Mouse (Mus musculus): Measurements from ENCODE around the gene Furin. TPM values are rescaled to one million over a fixed set of nuclear protein-coding genes. Genes with fewer than 3 reads are reported as not detected.

Gene Furin
- polyA plus RNA-seq (2012; rRNA removed; ENCODE audit: low replicate concordance), result 90.7 and 95.4 TPM in 2 replicates

DNA sequence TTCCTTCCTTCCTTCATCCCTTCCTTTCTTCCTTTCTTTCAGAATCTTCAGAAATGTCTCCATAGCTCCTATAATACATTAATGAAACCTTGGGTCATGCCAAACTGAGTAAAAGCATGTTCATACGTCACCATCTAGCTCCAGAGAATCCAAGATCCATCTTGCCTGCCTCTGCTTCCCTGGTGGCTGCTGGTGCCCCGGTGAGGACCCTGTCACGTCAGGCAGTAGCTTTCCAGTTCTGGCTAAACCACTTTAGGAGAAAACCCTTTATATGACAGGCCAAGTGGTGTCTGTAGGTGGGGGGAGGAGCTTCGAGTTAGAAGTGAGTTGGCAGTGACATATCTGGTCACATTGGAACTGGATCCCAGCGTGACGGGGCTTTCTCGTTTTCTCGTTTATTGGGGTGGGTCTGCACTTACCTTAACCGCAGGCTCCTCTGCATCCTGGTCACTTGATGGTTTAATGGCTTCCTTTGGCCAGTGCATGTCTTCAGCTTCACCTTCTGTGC is at the start of gene Furin:
Gene Furin, minus strand, starts transcription at position 249 of the 508 bp plus-strand sequence.

GRCm38 (mm10) chr7:80387633-80388543 is 17.3 kb downstream of the Furin start, which contains the start of gene Fes:
Gene Fes, minus strand, starts transcription at chr7:80387946.

DNA sequence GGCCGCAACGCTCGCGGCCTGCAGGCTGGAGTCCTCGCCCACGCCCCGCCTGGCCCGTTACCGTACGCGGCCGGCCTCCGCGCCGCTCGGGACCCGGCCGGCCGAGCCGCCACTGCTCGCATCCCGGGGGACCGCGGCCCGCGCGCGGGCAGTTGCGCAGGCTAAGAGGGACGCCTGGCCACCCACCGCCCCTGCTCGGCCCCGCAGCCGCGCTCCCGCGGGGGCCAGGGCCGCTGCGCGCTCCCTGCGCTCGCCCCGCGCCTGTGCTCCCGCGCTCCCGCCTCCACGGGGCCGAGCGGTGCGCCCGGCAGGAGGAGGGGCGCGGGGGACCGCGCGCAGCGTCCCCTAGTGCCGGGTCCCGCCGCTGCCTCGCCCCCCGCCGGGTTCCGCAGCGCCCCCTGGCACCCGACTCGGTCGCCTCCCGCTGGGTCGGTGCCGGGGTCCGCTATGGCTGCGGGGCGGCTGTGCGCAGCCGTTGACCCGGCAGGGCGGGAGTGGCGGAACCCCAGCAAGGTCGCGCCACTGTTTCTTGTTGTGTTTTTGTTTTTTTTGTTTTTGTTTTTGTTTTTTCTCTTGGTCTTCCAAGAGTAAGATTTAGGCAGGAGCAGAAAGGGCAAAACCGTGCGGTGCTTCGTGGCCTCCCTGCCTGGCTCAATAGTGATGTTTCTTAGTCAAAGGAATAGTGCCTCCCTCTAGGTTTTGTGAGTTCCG is 34.0 kb downstream of the Furin start, which contains the start of gene Man2a2:
Gene Man2a2, minus strand, starts transcription at position 335 of the 711 bp plus-strand sequence.

DNA sequence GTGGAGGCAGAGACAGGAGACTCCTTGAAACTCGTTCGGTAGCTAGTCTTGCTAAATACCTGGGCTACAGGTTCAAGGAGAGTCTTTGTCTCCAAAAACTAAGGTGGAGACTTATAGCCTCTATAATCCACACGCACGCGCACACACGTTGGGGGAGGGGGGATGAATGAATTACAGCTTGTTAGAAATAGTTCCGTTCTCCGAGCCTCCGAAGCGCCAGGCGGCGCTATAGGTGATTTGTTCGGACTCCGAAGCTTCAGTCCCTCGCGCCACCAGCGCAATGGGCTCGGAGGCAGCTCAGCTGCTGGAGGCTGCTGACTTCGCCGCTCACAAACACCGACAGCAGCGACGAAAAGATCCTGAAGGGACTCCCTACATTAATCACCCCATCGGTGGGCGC is 62.4 kb downstream of the Furin start, which contains the start of gene Hddc3:
Gene Hddc3, plus strand, starts transcription at position 247 of the 400 bp plus-strand sequence.

GRCm38 (mm10) chr7:80340793-80341192 is 64.4 kb downstream of the Furin start, which contains the start of gene Unc45a:
Gene Unc45a, minus strand, starts transcription at chr7:80341005.

Other genes starting within 250 kb of the Furin start
- gene Sema4b, start 218.6 kb downstream of the Furin start, polyA plus RNA-seq (2012; rRNA removed; ENCODE audit: low replicate concordance), result 55.3 and 79.0 TPM in 2 replicates
- 543 and 731 TPM in 2 replicates for gene Cib1, start 172.6 kb downstream of the Furin start, polyA plus RNA-seq (2012; rRNA removed; ENCODE audit: low replicate concordance)
- 2.1 and 3.7 TPM in 2 replicates for gene Gdpgp1, start 172.6 kb downstream of the Furin start, polyA plus RNA-seq (2012; rRNA removed; ENCODE audit: low replicate concordance)
- 0.05 TPM in 1 of 2 replicates, not detected in the other for gene Ttll13, start 159.1 kb downstream of the Furin start, polyA plus RNA-seq (2012; rRNA removed; ENCODE audit: low replicate concordance)
- gene Ngrn, start 144.2 kb downstream of the Furin start, polyA plus RNA-seq (2012; rRNA removed; ENCODE audit: low replicate concordance), result 10.9 and 12.6 TPM in 2 replicates
- 7.4 and 8.3 TPM in 2 replicates for gene Vps33b, start 135.8 kb downstream of the Furin start, polyA plus RNA-seq (2012; rRNA removed; ENCODE audit: low replicate concordance)
- 7.4 and 10.6 TPM in 2 replicates for gene Prc1, start 111.0 kb downstream of the Furin start, polyA plus RNA-seq (2012; rRNA removed; ENCODE audit: low replicate concordance)
- gene Rccd1, start 81.0 kb downstream of the Furin start, polyA plus RNA-seq (2012; rRNA removed; ENCODE audit: low replicate concordance), result 4.8 and 5.1 TPM in 2 replicates
- gene Unc45a, start 64.4 kb downstream of the Furin start, polyA plus RNA-seq (2012; rRNA removed; ENCODE audit: low replicate concordance), result 40.9 and 49.0 TPM in 2 replicates
- 14.5 and 19.6 TPM in 2 replicates for gene Hddc3, start 62.3 kb downstream of the Furin start, polyA plus RNA-seq (2012; rRNA removed; ENCODE audit: low replicate concordance)
- 23.8 and 33.0 TPM in 2 replicates for gene Man2a2, start 34.1 kb downstream of the Furin start, polyA plus RNA-seq (2012; rRNA removed; ENCODE audit: low replicate concordance)
- gene Fes, start 17.5 kb downstream of the Furin start, polyA plus RNA-seq (2012; rRNA removed; ENCODE audit: low replicate concordance), result 10.6 and 12.4 TPM in 2 replicates
- 0.08 TPM in 1 of 2 replicates, not detected in the other for gene Blm, start 129.7 kb upstream of the Furin start, polyA plus RNA-seq (2012; rRNA removed; ENCODE audit: low replicate concordance)